Mouse (Mus musculus) hindbrain, embryonic 16.5 days (tissue): Measurements from ENCODE around the gene Laptm5. TPM values are rescaled to one million over a fixed set of nuclear protein-coding genes. Genes with fewer than 3 reads are reported as not detected.

Experiments used
- ATAC-seq: fragments of 200-750 bp; cut with Nextera tagmentation; 2 replicates; pipeline ENCODE4 v1.8.0; 2017; ENCODE audit warnings: moderate TSS enrichment, moderate library complexity
- H3K27ac ChIP-seq: fragments of 300-500 bp; sonication (generic); 2 replicates; pipeline ENCODE4 v1.5.1; 2014; ENCODE audit warnings: low read depth, mild to moderate bottlenecking, control low read depth, low read length, moderate library complexity
- H3K27me3 ChIP-seq: fragments of 300-500 bp; sonication (generic); replicated peaks from 2 replicates; pipeline ENCODE4 v1.6.1; 2014; ENCODE audit warnings: low read length; ENCODE audit not compliant: control insufficient read depth, insufficient read depth
- H3K36me3 ChIP-seq: fragments of 300-500 bp; sonication (generic); 2 replicates; pipeline ENCODE4 v1.6.1; 2014; ENCODE audit warnings: mild to moderate bottlenecking, low read length, moderate library complexity, mixed read lengths; ENCODE audit not compliant: control insufficient read depth, insufficient read depth
- H3K4me1 ChIP-seq: fragments of 300-500 bp; sonication (generic); 2 replicates; pipeline ENCODE4 v1.6.1; 2014; ENCODE audit warnings: low read depth, low read length; ENCODE audit not compliant: control insufficient read depth, insufficient read depth
- H3K4me2 ChIP-seq: fragments of 300-500 bp; sonication (generic); 2 replicates; pipeline ENCODE4 v1.6.1; 2014; ENCODE audit warnings: mild to moderate bottlenecking, low read length, control low read depth, moderate library complexity
- H3K4me3 ChIP-seq: fragments of 300-500 bp; sonication (generic); 2 replicates; pipeline ENCODE4 v1.5.1; 2014; ENCODE audit warnings: mild to moderate bottlenecking, low read length, control low read depth, moderate library complexity
- H3K9ac ChIP-seq: fragments of 300-500 bp; sonication (generic); 2 replicates; pipeline ENCODE4 v1.6.1; 2014; ENCODE audit warnings: low read depth, mild to moderate bottlenecking, control low read depth, low read length, moderate library complexity
- H3K9me3 ChIP-seq: fragments of 300-500 bp; sonication (generic); 2 replicates; pipeline ENCODE4 v1.6.1; 2014; ENCODE audit warnings: mild to moderate bottlenecking, low read length, moderate library complexity; ENCODE audit not compliant: control insufficient read depth
- WGBS: fragments of 180-500 bp; shearing (Covaris S2); extraction: QIAGEN DNeasy Blood & Tissue Kit; methylation state at CpG from one replicate; pipeline ENCODE4 v1.1.7; 2014; 5-methylcytosine and 5-hydroxymethylcytosine counted together
- polyA plus RNA-seq: library from polyadenylated mRNA; unstranded; fragments of >200 nt; fragmentation: Nextera tagmentation; extraction: Ambion mirVana; gene quantifications from 2 replicates; pipeline ENCODE4 v1.2.1, GENCODE M21; 2015

Gene Laptm5
- polyA plus RNA-seq, 1 experiment from 2014 or later: 27.2 TPM

- Histone ChIP-seq H3K9ac (no peak overlapping the region), H3K4me1 (no peaks in the 10 kb centered on the region), H3K36me3 (no peaks in the 10 kb centered on the region), H3K27me3 (no peaks in the 10 kb centered on the region), H3K4me3 (no peak overlapping the region), H3K9me3 (no peaks in the 10 kb centered on the region), H3K4me2 (no peak overlapping the region), H3K27ac (no peak overlapping the region)
- 49% methylated on average over 10 of the region's 10 CpGs for WGBS
- ATAC-seq: no peak
Observed at GRCm38 (mm10) chr4:130957156-130957555, 44.2 kb downstream of the Laptm5 start.

- Histone ChIP-seq H3K4me2 (no peak overlapping the region), H3K9me3 (no peaks in the 10 kb centered on the region), H3K4me3 (no peak overlapping the region), H3K27me3 (no peaks in the 10 kb centered on the region), H3K27ac (no peak overlapping the region), H3K9ac (no peak overlapping the region), H3K4me1 (no peaks in the 10 kb centered on the region), H3K36me3 (no peaks in the 10 kb centered on the region)
- 71% methylated on average over 5 of the region's 5 CpGs for WGBS
- ATAC-seq: no peak
Observed at GRCm38 (mm10) chr4:130958812-130959211, 45.9 kb downstream of the Laptm5 start.

- Histone ChIP-seq H3K9ac (no peak overlapping the region), H3K36me3 (no peaks in the 10 kb centered on the region), H3K4me1 (no peaks in the 10 kb centered on the region), H3K9me3 (no peaks in the 10 kb centered on the region), H3K27me3 (no peaks in the 10 kb centered on the region), H3K4me3 (no peak overlapping the region), H3K27ac (no peak overlapping the region), H3K4me2 (no peak overlapping the region)
- no peak; the same call in 1 of the 2 replicates for ATAC-seq
- WGBS: 52% methylated on average over 6 of the region's 6 CpGs
Observed at GRCm38 (mm10) chr4:130959678-130960077, 46.8 kb downstream of the Laptm5 start.

GRCm38 (mm10) chr4:130960118-130960734 lies 47.3 kb downstream of the Laptm5 start:
- no peak overlapping the region for H3K4me2 ChIP-seq
- H3K4me3 ChIP-seq: no peak overlapping the region
- H3K9me3 ChIP-seq: no peaks in the 10 kb centered on the region
- no peaks in the 10 kb centered on the region for H3K4me1 ChIP-seq
- ATAC-seq: peak; percentile 71
- H3K27ac ChIP-seq: no peak overlapping the region
- 30% methylated on average over 9 of the region's 9 CpGs for WGBS
- no peak overlapping the region for H3K9ac ChIP-seq
- H3K36me3 ChIP-seq: no peaks in the 10 kb centered on the region
- no peaks in the 10 kb centered on the region for H3K27me3 ChIP-seq

GRCm38 (mm10) chr4:130971278-130971677 lies 58.4 kb downstream of the Laptm5 start:
- Histone ChIP-seq H3K36me3 (no peaks in the 10 kb centered on the region), H3K4me2 (no peak overlapping the region), H3K27me3 (0 out of 2 replicates have a peak, but pooled peaks cover 2% of the 10 kb centered on the region), H3K9me3 (no peaks in the 10 kb centered on the region), H3K4me1 (no peaks in the 10 kb centered on the region; the same call in none of the 2 replicates), H3K9ac (no peak overlapping the region), H3K4me3 (no peak overlapping the region), H3K27ac (no peak overlapping the region)
- 100% methylated on average over 1 of the region's 1 CpGs for WGBS
- no peak for ATAC-seq

GRCm38 (mm10) chr4:130972421-130972829 lies 59.5 kb downstream of the Laptm5 start:
- ATAC-seq: peak; percentile 83
- Histone ChIP-seq H3K4me3 (no peak overlapping the region), H3K9ac (no peak overlapping the region), H3K36me3 (no peaks in the 10 kb centered on the region), H3K9me3 (no peaks in the 10 kb centered on the region), H3K27me3 (no peaks in the 10 kb centered on the region), H3K4me2 (no peak overlapping the region; the same call in 1 of the 2 replicates), H3K4me1 (peaks cover 3% of the 10 kb centered on the region), H3K27ac (peak overlapping the region; percentile 41)
- WGBS: 45% methylated on average over 5 of the region's 5 CpGs

GRCm38 (mm10) chr4:130973332-130974263 lies 60.7 kb downstream of the Laptm5 start:
- H3K27ac ChIP-seq: peak overlapping the region; percentile 44
- peak; percentile 83 for ATAC-seq
- WGBS: 39% methylated on average over 19 of the region's 19 CpGs
- no peaks in the 10 kb centered on the region for H3K9me3 ChIP-seq
- H3K9ac ChIP-seq: no peak overlapping the region
- no peaks in the 10 kb centered on the region for H3K36me3 ChIP-seq
- H3K4me3 ChIP-seq: no peak overlapping the region
- no peaks in the 10 kb centered on the region for H3K27me3 ChIP-seq
- peaks cover 3% of the 10 kb centered on the region for H3K4me1 ChIP-seq
- H3K4me2 ChIP-seq: no peak overlapping the region

GRCm38 (mm10) chr4:130978981-130979380 lies 66.1 kb downstream of the Laptm5 start:
- no peaks in the 10 kb centered on the region for H3K27me3 ChIP-seq
- H3K4me2 ChIP-seq: no peak overlapping the region
- H3K9me3 ChIP-seq: no peaks in the 10 kb centered on the region
- H3K4me3 ChIP-seq: no peak overlapping the region
- H3K9ac ChIP-seq: no peak overlapping the region
- ATAC-seq: no peak
- H3K4me1 ChIP-seq: peaks cover 3% of the 10 kb centered on the region
- 62% methylated on average over 3 of the region's 3 CpGs for WGBS
- H3K27ac ChIP-seq: no peak overlapping the region
- no peaks in the 10 kb centered on the region for H3K36me3 ChIP-seq
